Mouse (Mus musculus): ENCODE measurements at regions not wholly inside any gene's neighbourhood (a gene's known extent, or its start where the extent isn't known, plus 50 kb on each side); places are given as distances from the start of the nearest gene placed in this dataset.

DNA sequence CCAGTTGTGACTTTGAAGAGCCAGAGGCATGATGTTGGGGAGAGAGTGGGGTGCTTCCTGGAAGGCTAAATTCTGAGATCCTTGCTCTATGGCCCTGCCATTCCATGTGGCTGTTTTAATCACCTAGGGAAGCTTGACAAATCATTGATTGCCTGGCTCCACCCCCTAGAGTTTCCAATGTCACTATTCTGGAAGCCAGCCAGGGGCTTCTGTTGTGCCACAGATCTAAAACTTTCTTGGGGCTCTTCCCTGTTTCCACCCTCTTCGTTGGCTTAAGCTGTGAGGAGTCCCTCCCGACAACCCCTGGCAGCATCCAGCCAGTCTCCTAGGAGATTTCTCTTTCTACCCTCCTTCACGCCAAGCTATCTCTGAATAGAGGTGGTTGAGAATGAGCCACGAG, 92.5 kb downstream of the Tex36 start:
- TF ChIP-seq CTCF (IDR thresholded peaks at IDR 0.05; ENCODE audit: low read depth, low read length) (no peak), POLR2A (IDR thresholded peaks at IDR 0.05; ENCODE audit: extremely low read depth, insufficient read depth, low read length) (no peak)
